Mouse (Mus musculus): Measurements from ENCODE around the gene Vav2. TPM values are rescaled to one million over a fixed set of nuclear protein-coding genes. Genes with fewer than 3 reads are reported as not detected.

Vav2 gene
- 14.3 and 15.6 TPM in 2 replicates for polyA plus RNA-seq (2015; fragmentation: Nextera tagmentation; extraction: Ambion mirVana)

- WGBS = 1% methylated on average over 56 of the region's 58 CpGs
- H3K4me3 ChIP-seq = peak within 1 kb of the TSS; percentile 68
- no peaks in the 10 kb centered on the region for H3K27me3 ChIP-seq
- ATAC-seq (ENCODE audit: low FRiP score, low read depth) = peak; percentile 90
- peak within 1 kb of the TSS; percentile 90 for H3K4me2 ChIP-seq
- peak within 1 kb of the TSS; percentile 81 for H3K9ac ChIP-seq
- no peaks in the 10 kb centered on the region for H3K9me3 ChIP-seq
- H3K27ac ChIP-seq (replicated peaks) = peak within 1 kb of the TSS; percentile 66
- H3K4me1 ChIP-seq (replicated peaks) = peaks cover 42% of the 10 kb centered on the region
- no peaks in the 10 kb centered on the region for H3K36me3 ChIP-seq
Measured at GRCm38 (mm10) chr2:27426855-27427457, at the start of gene Vav2. Vav2 (minus strand) TSS chr2:27427033.

GRCm38 (mm10) chr2:27475495-27476302 is 48.9 kb upstream of the Vav2 start:
- H3K4me1 ChIP-seq (replicated peaks) = peaks cover 48% of the 10 kb centered on the region

GRCm38 (mm10) chr2:27474621-27475484 is 48.0 kb upstream of the Vav2 start:
- peak overlapping the region; percentile 83 for H3K4me3 ChIP-seq
- H3K4me2 ChIP-seq = peak overlapping the region; percentile 99
- no peaks in the 10 kb centered on the region for H3K9me3 ChIP-seq
- H3K4me1 ChIP-seq (replicated peaks) = peaks cover 57% of the 10 kb centered on the region
- H3K36me3 ChIP-seq = no peaks in the 10 kb centered on the region
- under 1% methylated on average over 75 of the region's 84 CpGs for WGBS
- peak overlapping the region; percentile 82 for H3K9ac ChIP-seq
- H3K27me3 ChIP-seq = no peaks in the 10 kb centered on the region
- peak overlapping the region; percentile 93 for H3K27ac ChIP-seq (replicated peaks)
- ATAC-seq (ENCODE audit: low FRiP score, low read depth) = peak; percentile 51

More at GRCm38 (mm10) chr2:27475495-27476302, 48.9 kb upstream of the Vav2 start:
- H3K27ac ChIP-seq (replicated peaks) = peak overlapping the region; percentile 93
- no peaks in the 10 kb centered on the region for H3K36me3 ChIP-seq
- WGBS = under 1% methylated on average over 87 of the region's 96 CpGs
- peak overlapping the region; percentile 83 for H3K4me3 ChIP-seq
- peak; percentile 99 for ATAC-seq (ENCODE audit: low FRiP score, low read depth)
- H3K9ac ChIP-seq = peak overlapping the region; percentile 82
- peak overlapping the region; percentile 99 for H3K4me2 ChIP-seq
- H3K9me3 ChIP-seq = no peaks in the 10 kb centered on the region
- no peaks in the 10 kb centered on the region for H3K27me3 ChIP-seq

DNA sequence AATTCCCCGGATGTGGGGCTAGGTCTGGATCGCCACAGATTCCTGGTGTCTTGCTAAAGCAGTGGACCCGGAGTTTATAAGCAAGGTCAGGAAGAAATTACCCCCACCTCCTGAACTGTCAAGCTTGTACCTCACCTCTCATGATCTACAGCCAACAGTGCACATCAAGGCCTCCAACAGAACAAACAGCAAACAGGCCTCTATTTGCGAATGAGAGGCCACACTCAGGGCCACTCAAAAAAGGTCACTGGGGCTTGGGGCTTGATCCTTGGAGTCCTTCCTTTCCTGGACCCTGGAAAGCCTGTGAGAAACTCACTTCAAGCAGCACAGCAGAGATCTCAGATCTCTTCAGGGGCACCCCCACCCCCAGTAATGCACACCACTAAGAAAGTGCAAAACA is 47.1 kb upstream of the Vav2 start:
- WGBS = 31% methylated on average over 4 of the region's 4 CpGs
- ATAC-seq (ENCODE audit: low FRiP score, low read depth) = no peak
- H3K4me3 ChIP-seq = peak overlapping the region; percentile 83
- no peak overlapping the region for H3K27ac ChIP-seq (replicated peaks)
- peak overlapping the region; percentile 82 for H3K9ac ChIP-seq
- no peaks in the 10 kb centered on the region for H3K9me3 ChIP-seq
- no peaks in the 10 kb centered on the region for H3K27me3 ChIP-seq
- peaks cover 66% of the 10 kb centered on the region for H3K4me1 ChIP-seq (replicated peaks)
- H3K4me2 ChIP-seq = peak overlapping the region; percentile 99
- no peaks in the 10 kb centered on the region for H3K36me3 ChIP-seq

DNA sequence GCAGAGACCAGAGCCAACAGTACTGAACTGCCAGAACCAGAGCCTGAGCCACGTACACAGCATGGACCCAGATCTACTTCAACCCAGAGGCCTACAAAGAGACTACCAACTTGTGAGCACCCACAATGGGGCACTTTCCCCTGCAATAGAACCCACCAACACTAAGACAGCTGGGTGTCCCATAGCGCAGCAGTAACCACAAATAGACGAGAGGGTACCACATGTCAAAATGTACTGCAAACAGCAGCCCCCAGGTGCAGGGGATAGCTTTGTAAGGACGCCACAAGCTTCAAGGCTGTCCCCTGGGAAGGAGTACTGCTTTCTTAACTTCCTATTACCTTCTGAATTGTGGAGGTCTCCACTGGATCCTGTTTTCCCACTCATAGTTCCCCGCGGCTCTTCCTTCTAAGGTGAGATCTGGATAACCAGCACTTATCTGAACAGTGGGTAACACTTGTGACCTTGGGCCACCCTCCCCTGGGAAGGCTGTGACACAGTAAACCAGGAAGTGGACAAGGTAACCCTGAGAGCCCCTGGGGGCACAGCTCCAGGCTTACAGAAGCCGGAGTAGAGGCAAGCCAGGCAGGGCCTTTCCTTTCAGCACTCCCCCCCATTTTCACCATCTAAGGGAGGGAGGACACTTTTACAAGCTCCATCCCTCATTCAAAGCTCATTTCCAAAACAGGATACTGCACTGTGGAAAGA is 46.4 kb upstream of the Vav2 start:
- Histone ChIP-seq H3K9ac (peak overlapping the region; percentile 82; the same call in 1 of the 2 replicates), H3K4me2 (peak overlapping the region; percentile 99), H3K4me1 (replicated peaks) (peaks cover 67% of the 10 kb centered on the region), H3K27me3 (no peaks in the 10 kb centered on the region), H3K9me3 (no peaks in the 10 kb centered on the region), H3K36me3 (no peaks in the 10 kb centered on the region), H3K4me3 (peak overlapping the region; percentile 83), H3K27ac (replicated peaks) (no peak overlapping the region)
- 70% methylated on average over 7 of the region's 7 CpGs for WGBS
- no peak for ATAC-seq (ENCODE audit: low FRiP score, low read depth)

GRCm38 (mm10) chr2:27471170-27471584 is 44.3 kb upstream of the Vav2 start:
- H3K4me1 ChIP-seq (replicated peaks) = peaks cover 63% of the 10 kb centered on the region
- no peak overlapping the region for H3K9ac ChIP-seq
- no peak for ATAC-seq (ENCODE audit: low FRiP score, low read depth)

GRCm38 (mm10) chr2:27470535-27470934 is 43.7 kb upstream of the Vav2 start:
- WGBS = 94% methylated on average over 2 of the region's 2 CpGs
- no peak overlapping the region for H3K27ac ChIP-seq (replicated peaks)

More at GRCm38 (mm10) chr2:27471170-27471584, 44.3 kb upstream of the Vav2 start:
- H3K4me3 ChIP-seq = no peak overlapping the region
- H3K9me3 ChIP-seq = no peaks in the 10 kb centered on the region
- no peak overlapping the region for H3K4me2 ChIP-seq
- H3K36me3 ChIP-seq = no peaks in the 10 kb centered on the region
- H3K27me3 ChIP-seq = no peaks in the 10 kb centered on the region
- no peak overlapping the region for H3K27ac ChIP-seq (replicated peaks)

GRCm38 (mm10) chr2:27469991-27470355 is 43.1 kb upstream of the Vav2 start:
- H3K4me2 ChIP-seq = no peak overlapping the region
- H3K4me1 ChIP-seq (replicated peaks) = peaks cover 61% of the 10 kb centered on the region
- H3K36me3 ChIP-seq = peaks cover 6% of the 10 kb centered on the region; the same call in 1 of the 2 replicates
- H3K9ac ChIP-seq = no peak overlapping the region
- ATAC-seq (ENCODE audit: low FRiP score, low read depth) = no peak
- no peak overlapping the region for H3K27ac ChIP-seq (replicated peaks)
- no peaks in the 10 kb centered on the region for H3K9me3 ChIP-seq
- no peak overlapping the region for H3K4me3 ChIP-seq
- 84% methylated on average over 3 of the region's 3 CpGs for WGBS
- H3K27me3 ChIP-seq = no peaks in the 10 kb centered on the region

More at GRCm38 (mm10) chr2:27470535-27470934, 43.7 kb upstream of the Vav2 start:
- ATAC-seq (ENCODE audit: low FRiP score, low read depth) = no peak
- Histone ChIP-seq H3K4me3 (no peak overlapping the region), H3K36me3 (peaks cover 3% of the 10 kb centered on the region; the same call in 1 of the 2 replicates), H3K9me3 (no peaks in the 10 kb centered on the region), H3K4me1 (replicated peaks) (peaks cover 61% of the 10 kb centered on the region), H3K27me3 (no peaks in the 10 kb centered on the region), H3K4me2 (no peak overlapping the region), H3K9ac (no peak overlapping the region)

- no peak overlapping the region for H3K4me2 ChIP-seq
- no peaks in the 10 kb centered on the region for H3K9me3 ChIP-seq
- peaks cover 60% of the 10 kb centered on the region for H3K4me1 ChIP-seq (replicated peaks)
- H3K27ac ChIP-seq (replicated peaks) = no peak overlapping the region
- no peak overlapping the region for H3K4me3 ChIP-seq
- H3K36me3 ChIP-seq = peaks cover 6% of the 10 kb centered on the region; the same call in 1 of the 2 replicates
- H3K9ac ChIP-seq = no peak overlapping the region
- no peaks in the 10 kb centered on the region for H3K27me3 ChIP-seq
- WGBS = 83% methylated on average over 4 of the region's 4 CpGs
- ATAC-seq (ENCODE audit: low FRiP score, low read depth) = no peak
Measured at GRCm38 (mm10) chr2:27469292-27469990, 42.6 kb upstream of the Vav2 start.

GRCm38 (mm10) chr2:27462901-27463300 is 36.1 kb upstream of the Vav2 start:
- no peak overlapping the region for H3K4me3 ChIP-seq
- peaks cover 62% of the 10 kb centered on the region for H3K36me3 ChIP-seq
- no peak overlapping the region for H3K9ac ChIP-seq
- H3K9me3 ChIP-seq = no peaks in the 10 kb centered on the region
- 0 out of 2 replicates have a peak, but pooled peaks cover 4% of the 10 kb centered on the region for H3K4me1 ChIP-seq (replicated peaks)
- H3K27me3 ChIP-seq = no peaks in the 10 kb centered on the region
- no peak overlapping the region for H3K4me2 ChIP-seq
- WGBS = 94% methylated on average over 4 of the region's 4 CpGs
- no peak overlapping the region for H3K27ac ChIP-seq (replicated peaks)
- no peak for ATAC-seq (ENCODE audit: low FRiP score, low read depth)

All from hindbrain, embryonic 15.5 days (tissue).